Mouse (Mus musculus) forebrain, embryonic 15.5 days (tissue): ENCODE results near the gene Olfr845. TPM values are rescaled to one million over a fixed set of nuclear protein-coding genes. Genes with fewer than 3 reads are reported as not detected.

Experiments used
- ATAC-seq: fragments of 200-750 bp; cut with Nextera tagmentation; replicated peaks from 2 replicates; pipeline ENCODE4 v1.8.0; 2017; ENCODE audit warnings: mild to moderate bottlenecking, moderate TSS enrichment, moderate library complexity
- H3K27ac ChIP-seq: fragments of 300-500 bp; sonication (generic); replicated peaks from 2 replicates; pipeline ENCODE4 v1.5.1; 2015; ENCODE audit warnings: mild to moderate bottlenecking, inconsistent platforms
- H3K27me3 ChIP-seq: fragments of 300-500 bp; sonication (generic); 2 replicates; pipeline ENCODE4 v1.6.1; 2015; ENCODE audit warnings: inconsistent platforms
- H3K36me3 ChIP-seq: fragments of 300-500 bp; sonication (generic); 2 replicates; pipeline ENCODE4 v1.6.1; 2015; ENCODE audit warnings: mild to moderate bottlenecking, inconsistent platforms
- H3K4me1 ChIP-seq: fragments of 300-500 bp; sonication (generic); 2 replicates; pipeline ENCODE4 v1.6.1; 2015; ENCODE audit warnings: inconsistent platforms
- H3K4me2 ChIP-seq: fragments of 300-500 bp; sonication (generic); replicated peaks from 2 replicates; pipeline ENCODE4 v1.6.1; 2015; ENCODE audit warnings: mild to moderate bottlenecking, inconsistent platforms
- H3K4me3 ChIP-seq: fragments of 300-500 bp; sonication (generic); 2 replicates; pipeline ENCODE4 v1.5.1; 2015; ENCODE audit warnings: mild to moderate bottlenecking, inconsistent platforms
- H3K9ac ChIP-seq: fragments of 300-500 bp; sonication (generic); replicated peaks from 2 replicates; pipeline ENCODE4 v1.6.1; 2015; ENCODE audit warnings: mild to moderate bottlenecking, inconsistent platforms
- H3K9me3 ChIP-seq: fragments of 300-500 bp; sonication (generic); 2 replicates; pipeline ENCODE4 v1.6.1; 2016; ENCODE audit warnings: inconsistent platforms
- WGBS: fragments of 180-500 bp; shearing (Covaris S2); methylation state at CpG from one replicate; pipeline ENCODE4 v1.1.7; 2015; ENCODE audit warnings: mixed read lengths; 5-methylcytosine and 5-hydroxymethylcytosine counted together
- polyA plus RNA-seq: library from polyadenylated mRNA; unstranded; fragments of >200 nt; fragmentation: Nextera tagmentation; extraction: Ambion mirVana; gene quantifications from 2 replicates; pipeline ENCODE4 v1.2.1, GENCODE M21; 2015

Gene Olfr845
- polyA plus RNA-seq, result not detected in 2 replicates

DNA sequence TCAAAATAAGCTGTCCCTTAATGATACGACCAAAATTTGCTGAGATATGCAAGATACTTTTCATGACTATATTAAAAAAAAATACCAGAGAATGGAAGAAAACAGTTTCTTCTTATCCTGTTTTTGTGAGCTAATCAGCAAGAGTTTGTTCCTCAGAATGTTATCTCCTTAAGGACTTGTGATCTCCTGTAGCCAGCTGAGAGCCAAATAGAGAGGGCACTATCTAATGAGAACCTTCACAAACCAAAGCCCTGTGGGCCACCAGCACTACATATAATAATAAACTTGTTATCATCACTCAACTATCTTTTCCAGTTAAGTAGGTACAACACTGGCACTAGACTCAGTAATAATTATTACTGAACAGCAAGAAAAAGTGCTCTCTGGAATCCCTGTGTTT, at the start of gene Olfr845:
Olfr845 (plus strand) TSS at position 301 of the 400 bp plus-strand sequence.
- H3K9me3 ChIP-seq, result peaks cover 13% of the 10 kb centered on the region
- H3K4me1 ChIP-seq, result no peaks in the 10 kb centered on the region
- no peak within 1 kb of the TSS for H3K9ac ChIP-seq
- no peaks in the 10 kb centered on the region for H3K36me3 ChIP-seq
- WGBS, result 80% methylated on average over 1 of the region's 1 CpGs
- H3K4me3 ChIP-seq, result no peak within 1 kb of the TSS
- no peak within 1 kb of the TSS for H3K4me2 ChIP-seq
- no peak for ATAC-seq
- H3K27ac ChIP-seq, result no peak within 1 kb of the TSS
- no peaks in the 10 kb centered on the region for H3K27me3 ChIP-seq

DNA sequence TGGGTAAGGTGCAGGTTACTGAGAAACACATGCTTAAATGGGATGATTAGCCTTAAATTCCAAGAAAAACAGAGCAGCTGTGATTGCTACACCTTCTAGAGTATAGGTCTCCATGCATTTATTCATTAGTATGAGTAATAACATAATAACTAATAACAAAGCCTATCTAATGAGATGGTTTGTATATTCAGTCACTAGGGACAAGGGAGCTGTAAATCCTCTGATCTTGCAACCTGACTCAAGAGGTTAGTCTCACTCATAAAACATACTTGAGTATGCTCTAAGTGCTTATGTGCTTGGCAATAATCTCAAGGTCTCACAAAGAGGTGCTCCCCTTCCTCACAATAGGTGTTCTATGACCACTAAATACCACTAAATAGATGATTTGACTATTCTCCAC, 20.2 kb upstream of the Olfr845 start, which contains the start of gene Olfr844:
Olfr844 (plus strand) TSS at position 301 of the 400 bp plus-strand sequence.
- no peak within 1 kb of the TSS for H3K4me2 ChIP-seq
- ATAC-seq, result no peak
- no peak within 1 kb of the TSS for H3K27ac ChIP-seq
- H3K27me3 ChIP-seq, result no peaks in the 10 kb centered on the region
- no peaks in the 10 kb centered on the region for H3K36me3 ChIP-seq
- H3K9ac ChIP-seq, result no peak within 1 kb of the TSS
- no peaks in the 10 kb centered on the region for H3K4me1 ChIP-seq
- no peak within 1 kb of the TSS for H3K4me3 ChIP-seq
- peaks cover 5% of the 10 kb centered on the region; the same call in 1 of the 2 replicates for H3K9me3 ChIP-seq

DNA sequence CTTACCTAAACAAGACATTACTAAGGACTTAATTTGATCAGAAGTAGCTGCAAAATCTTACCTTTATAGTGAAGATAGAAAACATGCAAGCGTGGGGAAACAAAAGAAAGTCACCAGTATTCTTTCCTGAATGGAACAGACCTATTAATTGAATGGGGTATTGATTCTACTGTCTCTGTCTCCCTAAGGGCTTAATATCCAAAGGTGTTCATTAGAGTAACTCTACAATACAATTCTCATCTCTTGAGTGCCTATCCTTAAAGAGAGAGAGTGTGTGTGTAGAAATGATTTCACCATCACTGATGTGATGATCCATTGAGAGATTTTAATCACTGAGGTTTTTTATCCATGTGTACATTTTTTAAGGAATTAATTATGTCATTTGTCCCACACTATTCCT, 27.6 kb downstream of the Olfr845 start, which contains the start of gene Olfr846:
Olfr846 (minus strand) TSS at position 101 of the 400 bp plus-strand sequence.
- 38% methylated on average over 1 of the region's 1 CpGs for WGBS
- Histone ChIP-seq H3K4me3 (no peak within 1 kb of the TSS), H3K4me2 (no peak within 1 kb of the TSS), H3K4me1 (no peaks in the 10 kb centered on the region), H3K27me3 (no peaks in the 10 kb centered on the region), H3K9me3 (0 out of 2 replicates have a peak, but pooled peaks cover 10% of the 10 kb centered on the region), H3K27ac (no peak within 1 kb of the TSS), H3K9ac (no peak within 1 kb of the TSS), H3K36me3 (no peaks in the 10 kb centered on the region)
- no peak for ATAC-seq

DNA sequence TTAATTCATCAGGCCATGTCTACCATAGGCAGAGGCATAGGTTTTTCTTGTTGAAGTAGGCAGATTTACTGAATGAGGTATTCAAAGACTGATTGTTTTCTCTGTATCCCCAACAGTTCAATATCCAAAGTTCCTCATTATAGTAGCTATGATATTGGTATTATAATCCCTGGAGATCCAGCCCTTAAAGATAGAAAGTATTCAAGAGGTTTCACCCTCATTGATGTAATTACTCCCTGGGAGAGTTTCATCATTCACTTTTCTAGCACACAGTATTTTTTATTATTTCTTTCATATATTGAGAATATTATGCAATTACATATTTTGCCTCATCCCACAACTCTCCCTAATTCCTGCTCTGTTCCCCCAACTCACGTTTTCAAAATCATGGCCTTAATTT, 42.3 kb downstream of the Olfr845 start, which contains the start of gene Olfr847:
Olfr847 (minus strand) TSS at position 101 of the 400 bp plus-strand sequence.
- Histone ChIP-seq H3K4me2 (no peak within 1 kb of the TSS), H3K4me3 (no peak within 1 kb of the TSS), H3K36me3 (no peaks in the 10 kb centered on the region), H3K27ac (no peak within 1 kb of the TSS), H3K9ac (no peak within 1 kb of the TSS), H3K27me3 (no peaks in the 10 kb centered on the region), H3K9me3 (peaks cover 3% of the 10 kb centered on the region; the same call in 1 of the 2 replicates), H3K4me1 (no peaks in the 10 kb centered on the region)
- WGBS, result 65% methylated on average over 1 of the region's 1 CpGs
- no peak for ATAC-seq

Other genes starting within 250 kb of the Olfr845 start
- gene Olfr836, start 216.1 kb upstream of the Olfr845 start, polyA plus RNA-seq, result not detected in 2 replicates
- not detected in 2 replicates for gene Olfr837, start 200.1 kb upstream of the Olfr845 start, polyA plus RNA-seq
- not detected in 2 replicates for gene Olfr839-ps1, start 159.1 kb upstream of the Olfr845 start, polyA plus RNA-seq
- not detected in 2 replicates for gene Olfr843, start 84.5 kb upstream of the Olfr845 start, polyA plus RNA-seq
- gene Olfr844, start 20.1 kb upstream of the Olfr845 start, polyA plus RNA-seq, result not detected in 2 replicates
- gene Olfr846, start 27.5 kb downstream of the Olfr845 start, polyA plus RNA-seq, result not detected in 2 replicates
- gene Olfr847, start 42.2 kb downstream of the Olfr845 start, polyA plus RNA-seq, result not detected in 2 replicates
- not detected in 2 replicates for gene Olfr849, start 103.8 kb downstream of the Olfr845 start, polyA plus RNA-seq
- not detected in 2 replicates for gene Olfr850, start 141.8 kb downstream of the Olfr845 start, polyA plus RNA-seq
- gene Olfr851, start 156.8 kb downstream of the Olfr845 start, polyA plus RNA-seq, result not detected in 2 replicates
- not detected in 2 replicates for gene Olfr853, start 204.6 kb downstream of the Olfr845 start, polyA plus RNA-seq
- not detected in 2 replicates for gene Olfr854, start 230.9 kb downstream of the Olfr845 start, polyA plus RNA-seq
- gene Olfr855, start 246.2 kb downstream of the Olfr845 start, polyA plus RNA-seq, result not detected in 2 replicates